Mouse (Mus musculus) erythroblast, embryonic 14.5 days (primary cell): ENCODE results near the gene Mrpl54.

ENCODE experiments used
- GATA1 ChIP-seq: IDR thresholded peaks from 2 replicates; pipeline ENCODE4 v1.6.1; 2012; ENCODE audit warnings: low read length, inconsistent platforms, mixed read lengths
- TAL1 ChIP-seq: IDR thresholded peaks from 3 replicates; pipeline ENCODE4 v1.6.1; 2012; ENCODE audit warnings: low read length, inconsistent platforms, mixed read lengths

GRCm38 (mm10) chr10:81302288-81302687 lies 35.6 kb upstream of the Mrpl54 start:
- no peak for TF ChIP-seq GATA1
- no peak for TF ChIP-seq TAL1
